Mouse (Mus musculus) neural tube, embryonic 15.5 days (tissue): ENCODE data around the gene Pole3. TPM values are rescaled to one million over a fixed set of nuclear protein-coding genes. Genes with fewer than 3 reads are reported as not detected.

Experiments
- ATAC-seq: fragments of 200-750 bp; cut with Nextera tagmentation; 2 replicates; pipeline ENCODE4 v1.8.0; 2017; ENCODE audit warnings: mild to moderate bottlenecking, moderate TSS enrichment, moderate library complexity; ENCODE audit not compliant: low FRiP score
- H3K27ac ChIP-seq: fragments of 300-500 bp; sonication (generic); replicated peaks from 2 replicates; pipeline ENCODE4 v1.5.1; 2015; ENCODE audit warnings: mild to moderate bottlenecking, inconsistent platforms
- H3K27me3 ChIP-seq: fragments of 300-500 bp; sonication (generic); replicated peaks from 2 replicates; pipeline ENCODE4 v1.6.1; 2015; ENCODE audit warnings: inconsistent platforms
- H3K36me3 ChIP-seq: fragments of 300-500 bp; sonication (generic); 2 replicates; pipeline ENCODE4 v1.6.1; 2015; ENCODE audit warnings: inconsistent platforms
- H3K4me1 ChIP-seq: fragments of 300-500 bp; sonication (generic); 2 replicates; pipeline ENCODE4 v1.6.1; 2015; ENCODE audit warnings: inconsistent platforms
- H3K4me2 ChIP-seq: fragments of 300-500 bp; sonication (generic); 2 replicates; pipeline ENCODE4 v1.6.1; 2015; ENCODE audit warnings: inconsistent platforms, mild to moderate bottlenecking, moderate library complexity
- H3K4me3 ChIP-seq: fragments of 300-500 bp; sonication (generic); replicated peaks from 2 replicates; pipeline ENCODE4 v1.5.1; 2015; ENCODE audit warnings: mild to moderate bottlenecking, inconsistent platforms
- H3K9ac ChIP-seq: fragments of 300-500 bp; sonication (generic); replicated peaks from 2 replicates; pipeline ENCODE4 v1.6.1; 2015; ENCODE audit warnings: mild to moderate bottlenecking, inconsistent platforms
- H3K9me3 ChIP-seq: fragments of 300-500 bp; sonication (generic); replicated peaks from 2 replicates; pipeline ENCODE4 v1.6.1; 2016; ENCODE audit warnings: inconsistent platforms
- WGBS: fragments of 180-500 bp; shearing (Covaris S2); methylation state at CpG from one replicate; pipeline ENCODE4 v1.1.7; 2015; ENCODE audit warnings: mixed read lengths; 5-methylcytosine and 5-hydroxymethylcytosine counted together
- polyA plus RNA-seq: library from polyadenylated mRNA; unstranded; fragments of >200 nt; fragmentation: Nextera tagmentation; extraction: Ambion mirVana; gene quantifications from 2 replicates; pipeline ENCODE4 v1.2.1, GENCODE M21; 2015

The Pole3 gene
- polyA plus RNA-seq, 1 experiment from 2014 or later = 52.0 TPM

DNA sequence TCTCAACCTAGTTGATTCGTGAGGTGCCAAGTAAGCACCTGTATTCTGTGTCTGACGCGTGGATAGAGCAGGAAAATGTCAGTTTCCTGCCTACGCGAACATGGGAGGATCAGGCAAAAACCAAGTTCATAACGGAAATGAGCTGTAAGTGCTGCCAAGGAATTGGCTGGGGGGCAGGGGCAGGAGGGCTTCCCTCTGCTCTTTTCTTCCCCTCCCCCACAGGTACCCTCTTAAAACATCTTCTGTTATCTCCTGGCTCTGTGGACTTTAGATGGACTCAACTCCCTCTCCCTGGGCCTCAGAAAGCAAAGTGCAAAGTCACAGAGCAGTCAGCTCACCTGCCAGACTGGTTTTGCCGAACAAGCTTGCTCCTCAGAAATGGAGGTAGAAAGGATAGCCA is 21.9 kb downstream of the Pole3 start:
- H3K9ac ChIP-seq = no peak overlapping the region
- H3K27ac ChIP-seq = no peak overlapping the region
- H3K36me3 ChIP-seq = peaks cover 25% of the 10 kb centered on the region
- no peak overlapping the region for H3K4me2 ChIP-seq
- H3K9me3 ChIP-seq = no peaks in the 10 kb centered on the region
- no peak for ATAC-seq
- peaks cover 13% of the 10 kb centered on the region for H3K4me1 ChIP-seq
- H3K4me3 ChIP-seq = no peak overlapping the region
- 85% methylated on average over 7 of the region's 7 CpGs for WGBS
- no peaks in the 10 kb centered on the region for H3K27me3 ChIP-seq

GRCm38 (mm10) chr4:62501964-62502732 is 22.7 kb downstream of the Pole3 start:
- Histone ChIP-seq H3K36me3 (peaks cover 25% of the 10 kb centered on the region), H3K27ac (peak overlapping the region; percentile 78), H3K4me3 (peak overlapping the region; percentile 77), H3K4me2 (peak overlapping the region; percentile 78), H3K4me1 (peaks cover 13% of the 10 kb centered on the region), H3K27me3 (no peaks in the 10 kb centered on the region), H3K9ac (peak overlapping the region; percentile 77), H3K9me3 (no peaks in the 10 kb centered on the region)
- whole genome bisulfite sequencing = 2% methylated on average over 38 of the region's 38 CpGs
- ATAC-seq = peak; percentile 96

DNA sequence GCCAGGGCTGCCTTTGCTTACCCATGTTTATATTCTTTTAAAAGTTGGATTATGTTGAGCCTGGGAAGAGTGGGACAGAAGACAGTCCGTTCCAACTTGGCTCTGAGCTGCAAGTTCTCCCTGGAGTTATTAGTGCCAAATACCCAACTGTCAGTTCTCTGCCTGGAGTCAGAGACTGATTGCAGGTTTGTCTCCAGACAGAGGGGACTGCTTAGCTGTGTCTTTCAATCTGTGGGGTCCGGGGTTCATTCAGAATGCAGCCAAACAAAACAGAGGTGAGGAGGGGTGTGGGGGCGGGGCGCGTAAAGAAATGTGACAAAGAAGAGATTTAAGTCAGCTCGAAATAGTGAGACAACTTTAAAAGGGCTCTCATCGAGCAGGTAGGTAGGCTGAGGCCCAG is 23.3 kb downstream of the Pole3 start:
- H3K4me3 ChIP-seq = peak overlapping the region; percentile 77
- no peaks in the 10 kb centered on the region for H3K9me3 ChIP-seq
- under 1% methylated on average over 7 of the region's 7 CpGs for WGBS
- peak overlapping the region; percentile 78 for H3K27ac ChIP-seq
- ATAC-seq = peak; percentile 18; the same call in 1 of the 2 replicates
- H3K4me2 ChIP-seq = peak overlapping the region; percentile 78
- peaks cover 26% of the 10 kb centered on the region for H3K36me3 ChIP-seq
- peak overlapping the region; percentile 77 for H3K9ac ChIP-seq
- H3K27me3 ChIP-seq = no peaks in the 10 kb centered on the region
- H3K4me1 ChIP-seq = peaks cover 13% of the 10 kb centered on the region

DNA sequence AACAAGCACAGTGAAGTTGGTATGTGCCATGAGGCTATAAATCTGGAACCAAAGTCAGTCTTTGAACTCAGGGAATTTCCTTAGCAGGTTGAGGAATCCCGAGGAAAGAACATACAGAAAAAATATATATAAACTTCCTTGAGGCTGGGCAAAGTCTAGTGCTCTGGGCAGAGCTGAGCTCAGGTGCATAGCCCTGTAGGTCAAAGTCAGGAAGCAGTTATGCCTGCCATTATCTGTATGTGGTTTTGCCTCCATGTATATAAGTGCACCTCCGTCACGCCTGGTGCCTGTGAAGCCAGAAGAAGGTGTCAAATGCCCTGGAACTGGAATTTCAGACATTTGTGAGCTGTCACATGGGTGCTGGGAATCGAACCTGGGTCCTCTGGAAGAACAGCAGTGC is 24.1 kb downstream of the Pole3 start:
- Histone ChIP-seq H3K9me3 (no peaks in the 10 kb centered on the region), H3K27ac (no peak overlapping the region), H3K27me3 (no peaks in the 10 kb centered on the region), H3K36me3 (peaks cover 26% of the 10 kb centered on the region), H3K4me1 (peaks cover 13% of the 10 kb centered on the region), H3K9ac (no peak overlapping the region), H3K4me3 (no peak overlapping the region), H3K4me2 (peak overlapping the region; percentile 78; the same call in 1 of the 2 replicates)
- no peak for ATAC-seq
- 86% methylated on average over 4 of the region's 4 CpGs for WGBS

- no peak overlapping the region for H3K9ac ChIP-seq
- 0 out of 2 replicates have a peak, but pooled peaks have one; percentile 18 for ATAC-seq
- WGBS = 71% methylated on average over 8 of the region's 8 CpGs
- H3K4me2 ChIP-seq = no peak overlapping the region
- no peaks in the 10 kb centered on the region for H3K9me3 ChIP-seq
- H3K4me3 ChIP-seq = no peak overlapping the region
- no peak overlapping the region for H3K27ac ChIP-seq
- peaks cover 26% of the 10 kb centered on the region for H3K36me3 ChIP-seq
- peaks cover 9% of the 10 kb centered on the region for H3K4me1 ChIP-seq
- H3K27me3 ChIP-seq = no peaks in the 10 kb centered on the region
These were observed 28.1 kb downstream of the Pole3 start for GRCm38 (mm10) chr4:62496815-62497214.

GRCm38 (mm10) chr4:62495946-62496345 is 28.9 kb downstream of the Pole3 start:
- no peak for ATAC-seq
- Histone ChIP-seq H3K9ac (no peak overlapping the region), H3K36me3 (peaks cover 26% of the 10 kb centered on the region), H3K4me3 (no peak overlapping the region), H3K4me2 (no peak overlapping the region), H3K4me1 (peaks cover 2% of the 10 kb centered on the region), H3K9me3 (no peaks in the 10 kb centered on the region), H3K27me3 (no peaks in the 10 kb centered on the region), H3K27ac (no peak overlapping the region)
- 76% methylated on average over 8 of the region's 8 CpGs for WGBS

DNA sequence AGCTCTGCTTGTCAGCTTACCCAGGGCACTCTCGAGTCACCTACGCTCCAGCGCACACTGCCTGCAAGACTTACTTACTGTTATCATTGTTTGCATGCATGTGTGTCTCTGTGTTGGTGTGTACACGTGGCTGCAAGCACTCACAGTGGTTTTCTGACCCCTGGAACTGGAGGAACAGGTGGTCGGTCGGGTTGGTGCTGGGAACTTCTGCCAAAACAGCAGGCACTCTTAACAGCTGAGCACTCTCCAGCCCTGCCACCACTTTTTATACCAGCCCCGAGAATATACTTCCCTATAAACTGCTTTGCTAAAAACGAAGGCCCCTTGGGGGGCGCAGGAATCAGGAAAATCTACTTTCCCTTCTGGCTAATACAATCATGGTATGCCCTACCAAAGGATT is 30.6 kb downstream of the Pole3 start:
- WGBS = 72% methylated on average over 9 of the region's 9 CpGs
- ATAC-seq = no peak
- H3K4me1 ChIP-seq = no peaks in the 10 kb centered on the region
- H3K36me3 ChIP-seq = peaks cover 19% of the 10 kb centered on the region
- no peaks in the 10 kb centered on the region for H3K9me3 ChIP-seq
- H3K27me3 ChIP-seq = no peaks in the 10 kb centered on the region
- H3K27ac ChIP-seq = no peak overlapping the region
- no peak overlapping the region for H3K4me2 ChIP-seq
- H3K9ac ChIP-seq = no peak overlapping the region
- no peak overlapping the region for H3K4me3 ChIP-seq

DNA sequence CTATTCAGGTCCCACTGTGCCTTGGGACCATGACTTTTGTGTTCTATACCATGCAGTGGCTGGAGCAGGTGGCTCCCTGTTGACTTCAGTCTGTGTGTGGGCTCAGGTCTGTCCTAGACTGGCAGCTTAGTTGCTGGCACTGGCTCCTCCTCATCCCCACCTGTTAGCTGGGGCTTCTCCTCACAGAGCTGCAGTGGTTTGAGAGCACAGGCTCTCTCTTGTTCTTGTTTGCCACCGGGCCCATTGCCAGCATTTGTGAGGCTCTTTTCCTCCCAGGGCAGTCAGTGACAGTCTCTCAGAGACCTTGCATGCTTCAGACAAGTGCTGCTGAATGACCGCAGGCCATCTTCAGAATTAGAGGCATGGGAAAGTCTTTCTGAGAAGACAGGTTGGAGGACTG is 32.2 kb downstream of the Pole3 start:
- H3K27me3 ChIP-seq = no peaks in the 10 kb centered on the region
- peaks cover 6% of the 10 kb centered on the region; the same call in 1 of the 2 replicates for H3K36me3 ChIP-seq
- H3K4me3 ChIP-seq = no peak overlapping the region
- H3K27ac ChIP-seq = no peak overlapping the region
- ATAC-seq = no peak
- H3K9ac ChIP-seq = no peak overlapping the region
- no peaks in the 10 kb centered on the region for H3K4me1 ChIP-seq
- H3K9me3 ChIP-seq = no peaks in the 10 kb centered on the region
- H3K4me2 ChIP-seq = no peak overlapping the region
- 86% methylated on average over 2 of the region's 2 CpGs for WGBS

- H3K4me2 ChIP-seq = no peak overlapping the region
- no peak overlapping the region for H3K27ac ChIP-seq
- H3K27me3 ChIP-seq = no peaks in the 10 kb centered on the region
- ATAC-seq = no peak
- H3K4me3 ChIP-seq = no peak overlapping the region
- H3K9ac ChIP-seq = no peak overlapping the region
- no peaks in the 10 kb centered on the region for H3K4me1 ChIP-seq
- H3K36me3 ChIP-seq = no peaks in the 10 kb centered on the region
- 68% methylated on average over 2 of the region's 2 CpGs for WGBS
- no peaks in the 10 kb centered on the region for H3K9me3 ChIP-seq
These were observed 37.0 kb downstream of the Pole3 start for GRCm38 (mm10) chr4:62487914-62488313.

- no peak overlapping the region for H3K4me3 ChIP-seq
- 0 out of 2 replicates have a peak, but pooled peaks cover 4% of the 10 kb centered on the region for H3K27me3 ChIP-seq
- ATAC-seq = no peak
- no peak overlapping the region for H3K9ac ChIP-seq
- no peak overlapping the region for H3K27ac ChIP-seq
- H3K9me3 ChIP-seq = no peaks in the 10 kb centered on the region
- no peaks in the 10 kb centered on the region for H3K36me3 ChIP-seq
- H3K4me2 ChIP-seq = no peak overlapping the region
- WGBS = 95% methylated on average over 5 of the region's 5 CpGs
- H3K4me1 ChIP-seq = no peaks in the 10 kb centered on the region
These were observed 37.7 kb downstream of the Pole3 start for GRCm38 (mm10) chr4:62487172-62487571.

DNA sequence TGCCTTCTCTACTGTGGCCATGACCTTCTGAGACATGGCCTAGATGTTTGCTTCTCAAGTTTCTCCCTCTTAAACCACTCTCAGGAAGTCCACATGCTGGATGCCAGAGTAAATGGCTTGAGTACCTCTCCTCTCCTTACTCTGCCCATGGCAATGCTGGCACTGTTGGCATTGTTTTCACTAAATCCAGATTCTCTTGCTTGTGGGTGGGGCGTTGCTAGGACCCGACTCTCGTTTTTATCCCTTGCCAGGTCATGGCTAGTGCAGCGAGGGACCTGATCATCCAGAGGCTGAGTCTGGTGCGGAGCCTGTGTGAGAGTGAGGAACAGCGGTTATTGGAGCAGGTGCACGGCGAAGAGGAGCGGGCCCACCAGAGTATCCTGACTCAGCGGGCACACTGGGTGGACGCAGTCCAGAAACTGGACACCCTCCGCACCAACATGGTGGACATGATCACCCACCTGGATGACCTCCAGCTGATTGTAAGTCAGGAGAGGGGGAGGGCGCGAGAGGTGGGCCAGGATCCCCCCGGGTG is 38.6 kb downstream of the Pole3 start:
- Histone ChIP-seq H3K4me1 (no peaks in the 10 kb centered on the region), H3K9ac (no peak overlapping the region), H3K27me3 (peaks cover 8% of the 10 kb centered on the region; the same call in 1 of the 2 replicates), H3K36me3 (no peaks in the 10 kb centered on the region), H3K4me2 (no peak overlapping the region), H3K27ac (no peak overlapping the region), H3K4me3 (no peak overlapping the region), H3K9me3 (no peaks in the 10 kb centered on the region)
- no peak for ATAC-seq
- WGBS = 93% methylated on average over 15 of the region's 15 CpGs

DNA sequence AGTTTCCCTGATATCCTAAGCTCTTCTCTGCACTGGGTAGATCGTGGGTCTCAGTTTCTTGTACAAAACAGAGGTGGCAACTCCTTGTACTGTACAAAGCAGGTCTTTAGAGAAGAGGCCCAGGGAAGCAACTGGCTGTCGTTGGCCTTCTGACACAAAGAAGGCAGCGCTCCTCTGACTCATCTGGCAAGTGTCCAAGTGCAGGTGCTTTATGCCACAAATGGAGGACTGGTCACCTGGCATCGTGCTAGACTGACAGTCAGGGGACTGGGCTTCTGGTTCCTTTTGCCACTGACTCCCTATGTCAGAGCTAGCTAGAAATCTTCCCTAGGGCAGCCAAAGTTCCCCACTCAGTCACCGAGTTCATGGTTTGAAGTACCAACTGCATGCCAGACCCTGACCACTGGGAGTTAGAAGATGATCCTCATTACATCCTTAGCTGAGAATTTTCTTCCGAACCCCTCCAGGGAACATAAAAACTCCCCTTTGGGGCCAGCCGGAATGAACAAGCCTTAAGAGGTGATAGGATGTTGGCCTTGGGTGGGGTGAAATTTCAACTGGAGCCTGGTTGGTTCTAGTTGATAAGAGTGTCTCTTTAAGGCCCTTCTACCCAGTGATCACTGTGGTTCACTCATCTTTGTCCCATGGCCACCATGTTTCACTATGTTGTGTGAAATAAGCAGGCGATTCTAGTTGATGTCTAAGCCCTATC is 39.3 kb downstream of the Pole3 start:
- Histone ChIP-seq H3K27ac (no peak overlapping the region), H3K4me2 (no peak overlapping the region), H3K36me3 (no peaks in the 10 kb centered on the region), H3K4me3 (no peak overlapping the region), H3K9me3 (no peaks in the 10 kb centered on the region), H3K9ac (no peak overlapping the region), H3K27me3 (peaks cover 8% of the 10 kb centered on the region; the same call in 1 of the 2 replicates), H3K4me1 (no peaks in the 10 kb centered on the region)
- ATAC-seq = no peak
- WGBS = 86% methylated on average over 8 of the region's 8 CpGs
